Mouse (Mus musculus) intestine, postnatal 0 days (tissue): ENCODE data around the gene A930004D18Rik. TPM values are rescaled to one million over a fixed set of nuclear protein-coding genes. Genes with fewer than 3 reads are reported as not detected.
A peak's percentile ranks its signal among the peaks of the same experiment; 100 is the strongest.

Source experiments
- ATAC-seq: fragments of 200-750 bp; cut with Nextera tagmentation; 2 replicates; pipeline ENCODE4 v1.8.0; 2017; ENCODE audit warnings: mild to moderate bottlenecking, moderate TSS enrichment, moderate library complexity
- H3K27ac ChIP-seq: fragments of 300-500 bp; sonication (generic); 2 replicates; pipeline ENCODE4 v1.5.1; 2014; ENCODE audit warnings: mild to moderate bottlenecking, low read depth, low read length, moderate library complexity
- H3K27me3 ChIP-seq: fragments of 300-500 bp; sonication (generic); replicated peaks from 2 replicates; pipeline ENCODE4 v1.6.1; 2014; ENCODE audit warnings: low read length, mixed read lengths; ENCODE audit not compliant: control insufficient read depth, insufficient read depth
- H3K36me3 ChIP-seq: fragments of 300-500 bp; sonication (generic); 2 replicates; pipeline ENCODE4 v1.6.1; 2014; ENCODE audit warnings: mild to moderate bottlenecking, moderate library complexity; ENCODE audit not compliant: control insufficient read depth, insufficient read depth
- H3K4me1 ChIP-seq: fragments of 300-500 bp; sonication (generic); replicated peaks from 2 replicates; pipeline ENCODE4 v1.6.1; 2014; ENCODE audit warnings: antibody characterized with exemption, low read length, mixed read lengths; ENCODE audit not compliant: control insufficient read depth, insufficient read depth
- H3K4me2 ChIP-seq: fragments of 300-500 bp; sonication (generic); replicated peaks from 2 replicates; pipeline ENCODE4 v1.6.1; 2014; ENCODE audit warnings: low read depth, mild to moderate bottlenecking, moderate library complexity
- H3K4me3 ChIP-seq: fragments of 300-500 bp; sonication (generic); 2 replicates; pipeline ENCODE4 v1.5.1; 2014; ENCODE audit warnings: low read depth, low read length
- H3K9ac ChIP-seq: fragments of 300-500 bp; sonication (generic); 2 replicates; pipeline ENCODE4 v1.6.1; 2014; ENCODE audit warnings: mild to moderate bottlenecking, low read depth, low read length
- H3K9me3 ChIP-seq: fragments of 300-500 bp; sonication (generic); 2 replicates; pipeline ENCODE4 v1.6.1; 2016; ENCODE audit warnings: mixed run types; ENCODE audit not compliant: control insufficient read depth
- CTCF ChIP-seq: sonication (generic); IDR thresholded peaks from 2 replicates; pipeline ENCODE4 v1.5.1; 2016; ENCODE audit warnings: low read depth, mild to moderate bottlenecking, control low read depth, antibody characterized with exemption, moderate library complexity
- WGBS: fragments of 180-500 bp; shearing (Covaris S2); extraction: QIAGEN DNeasy Blood & Tissue Kit; methylation state at CpG from one replicate; pipeline ENCODE4 v1.1.7; 2014; 5-methylcytosine and 5-hydroxymethylcytosine counted together
- polyA plus RNA-seq: library from polyadenylated mRNA; unstranded; fragments of >200 nt; fragmentation: Nextera tagmentation; extraction: Ambion mirVana; gene quantifications from 2 replicates; pipeline ENCODE4 v1.2.1, GENCODE M21; 2015

Gene A930004D18Rik
- polyA plus RNA-seq, 1 experiment from 2014 or later, result 6.3 TPM

- Histone ChIP-seq H3K27me3 (no peaks in the 10 kb centered on the region), H3K27ac (peak overlapping the region; percentile 100), H3K36me3 (no peaks in the 10 kb centered on the region), H3K4me2 (peak overlapping the region; percentile 79), H3K9ac (peak overlapping the region; percentile 99), H3K4me1 (no peaks in the 10 kb centered on the region), H3K4me3 (peak overlapping the region; percentile 94), H3K9me3 (no peaks in the 10 kb centered on the region)
- peak; percentile 58 for ATAC-seq
- no peak for TF ChIP-seq CTCF
- WGBS, result under 1% methylated on average over 65 of the region's 85 CpGs
These were observed 27.6 kb upstream of the A930004D18Rik start for GRCm38 (mm10) chr2:18064941-18065707.

DNA sequence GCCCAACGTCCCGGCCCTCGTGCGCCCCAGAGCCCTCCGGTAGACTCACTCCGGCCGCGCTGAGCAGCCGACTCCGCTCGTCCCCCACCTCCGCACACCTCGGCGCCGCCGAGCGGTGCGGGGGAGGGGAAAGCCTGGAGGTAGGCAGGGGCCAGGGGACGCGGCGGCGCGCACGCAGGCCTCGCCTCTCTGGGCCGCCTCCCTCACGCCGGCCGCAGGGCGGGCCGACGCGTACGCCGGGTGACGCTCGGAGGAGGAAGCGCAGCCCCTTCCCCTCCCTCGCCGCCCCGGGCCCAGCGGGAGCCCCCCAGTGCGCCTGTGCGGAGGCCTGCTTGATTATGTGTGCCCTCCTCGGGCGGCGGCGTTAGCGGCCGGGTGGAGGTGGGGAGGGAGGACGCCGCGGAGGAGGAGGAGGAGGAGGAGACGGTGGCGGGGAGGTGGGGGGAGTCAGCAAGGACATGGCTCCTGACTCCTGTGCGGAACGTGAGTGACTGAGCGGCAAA lies 26.9 kb upstream of the A930004D18Rik start:
- under 1% methylated on average over 34 of the region's 58 CpGs for WGBS
- peak overlapping the region; percentile 94 for H3K4me3 ChIP-seq
- no peaks in the 10 kb centered on the region for H3K36me3 ChIP-seq
- H3K27me3 ChIP-seq, result no peaks in the 10 kb centered on the region
- peak overlapping the region; percentile 99 for H3K9ac ChIP-seq
- no peaks in the 10 kb centered on the region for H3K4me1 ChIP-seq
- H3K9me3 ChIP-seq, result no peaks in the 10 kb centered on the region
- no peak for TF ChIP-seq CTCF
- peak; percentile 96 for ATAC-seq
- peak overlapping the region; percentile 79 for H3K4me2 ChIP-seq
- H3K27ac ChIP-seq, result peak overlapping the region; percentile 100

GRCm38 (mm10) chr2:18063763-18064251 lies 26.3 kb upstream of the A930004D18Rik start:
- ATAC-seq, result peak; percentile 54
- Histone ChIP-seq H3K4me3 (peak overlapping the region; percentile 94), H3K9ac (peak overlapping the region; percentile 99), H3K4me1 (no peaks in the 10 kb centered on the region), H3K4me2 (peak overlapping the region; percentile 79), H3K27me3 (no peaks in the 10 kb centered on the region), H3K36me3 (no peaks in the 10 kb centered on the region), H3K27ac (peak overlapping the region; percentile 100), H3K9me3 (no peaks in the 10 kb centered on the region)
- under 1% methylated on average over 18 of the region's 18 CpGs for WGBS
- TF ChIP-seq CTCF, result peak; percentile 30; the same call in 1 of the 2 replicates

GRCm38 (mm10) chr2:18060396-18060795 lies 22.9 kb upstream of the A930004D18Rik start:
- Histone ChIP-seq H3K4me1 (no peaks in the 10 kb centered on the region), H3K27ac (no peak overlapping the region), H3K36me3 (no peaks in the 10 kb centered on the region), H3K4me3 (no peak overlapping the region), H3K27me3 (no peaks in the 10 kb centered on the region), H3K9me3 (no peaks in the 10 kb centered on the region), H3K9ac (no peak overlapping the region), H3K4me2 (no peak overlapping the region)
- ATAC-seq, result no peak
- WGBS, result 92% methylated on average over 1 of the region's 1 CpGs
- TF ChIP-seq CTCF, result no peak

- Histone ChIP-seq H3K9ac (no peak overlapping the region), H3K9me3 (no peaks in the 10 kb centered on the region), H3K4me2 (no peak overlapping the region), H3K27ac (no peak overlapping the region), H3K27me3 (no peaks in the 10 kb centered on the region), H3K4me1 (no peaks in the 10 kb centered on the region), H3K4me3 (no peak overlapping the region), H3K36me3 (no peaks in the 10 kb centered on the region)
- no peak for TF ChIP-seq CTCF
- 97% methylated on average over 1 of the region's 1 CpGs for WGBS
- ATAC-seq, result no peak
These were observed 22.4 kb upstream of the A930004D18Rik start for GRCm38 (mm10) chr2:18059891-18060290.

DNA sequence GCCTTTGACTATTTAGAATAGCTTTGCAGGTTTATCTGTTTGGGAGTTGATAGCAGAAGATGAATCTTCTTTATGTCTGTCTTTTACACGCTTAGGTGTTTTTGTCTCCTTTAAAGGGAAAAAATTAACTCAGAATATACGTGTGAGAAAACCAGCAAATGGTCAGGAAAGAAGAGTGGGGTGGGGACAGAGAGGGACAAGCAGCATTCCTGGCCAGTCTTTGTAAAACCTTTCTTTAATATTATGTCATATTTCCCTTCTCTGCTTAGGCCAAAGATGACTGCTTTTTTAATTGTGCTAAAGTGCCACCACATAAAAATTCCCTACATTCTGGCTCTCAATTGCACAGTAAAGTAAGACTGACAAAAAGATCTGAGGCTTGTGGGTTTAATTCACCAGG lies 21.5 kb upstream of the A930004D18Rik start:
- TF ChIP-seq CTCF, result no peak
- no peaks in the 10 kb centered on the region for H3K9me3 ChIP-seq
- H3K36me3 ChIP-seq, result no peaks in the 10 kb centered on the region
- no peak overlapping the region for H3K9ac ChIP-seq
- no peaks in the 10 kb centered on the region for H3K4me1 ChIP-seq
- no peak for ATAC-seq
- H3K4me3 ChIP-seq, result no peak overlapping the region
- H3K27ac ChIP-seq, result no peak overlapping the region
- H3K27me3 ChIP-seq, result no peaks in the 10 kb centered on the region
- H3K4me2 ChIP-seq, result no peak overlapping the region
- WGBS, result 50% methylated on average over 2 of the region's 2 CpGs
